Mouse (Mus musculus) kidney, adult 2 months (tissue): ENCODE measurements around the gene Sfrp5.

Experiments used
- CTCF ChIP-seq: fragments of 200-500 bp; conservative IDR thresholded peaks from 2 replicates; pipeline ENCODE4 v1.5.1; 2011; ENCODE audit warnings: low read depth, mild to moderate bottlenecking, control low read depth, low read length, moderate library complexity, mixed read lengths; ENCODE audit not compliant: insufficient read depth, insufficient read length
- POLR2A ChIP-seq: fragments of 200-500 bp; IDR thresholded peaks from one replicate; pipeline ENCODE4 v1.6.1; 2011; ENCODE audit warnings: low read depth, low read length, control low read depth

- TF ChIP-seq CTCF (no peak), POLR2A (no peak)
Observed at GRCm38 (mm10) chr19:42201696-42202381, at the start of gene Sfrp5.
